Mouse (Mus musculus) adrenal gland, postnatal 10 days (tissue): ENCODE results near the gene Dlk1. TPM values are rescaled to one million over a fixed set of nuclear protein-coding genes. Genes with fewer than 3 reads are reported as not detected.
"Not testable (repeated sequence)": the region's sequence is repeated elsewhere in the genome, so short reads cannot be mapped to it uniquely, and the experiment has no call there.

Source experiments
- DNase-seq: peaks from one replicate; pipeline ENCODE4 v3.0.0; 2021; ENCODE audit warnings: mixed read lengths
- total RNA-seq, 2 experiments: library from RNA; stranded (reverse); gene quantifications; 2 replicates each; pipeline ENCODE4 v1.2.3; 2021

Dlk1 gene
- total RNA-seq, 2 experiments from 2014 or later, result 470 to 498 TPM

DNA sequence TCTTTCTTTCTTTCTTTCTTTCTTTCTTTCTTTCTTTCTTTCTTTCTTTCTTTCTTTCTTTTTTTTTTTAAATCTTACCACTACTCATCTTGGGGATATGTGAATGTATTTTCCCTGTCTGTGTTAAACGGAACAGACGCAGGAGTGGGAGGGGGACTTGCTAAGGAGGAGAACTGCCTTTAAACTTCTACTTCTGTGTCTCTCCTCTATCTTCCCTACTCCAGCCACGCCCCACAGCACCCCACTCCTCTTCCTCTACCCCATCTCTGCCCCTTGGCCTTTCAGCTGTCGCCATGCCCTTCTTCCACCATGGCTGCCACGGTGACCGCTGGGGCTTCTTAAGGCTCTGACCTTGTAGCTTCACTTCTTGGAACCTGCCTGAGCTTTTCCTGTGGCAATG, 14.2 kb upstream of the Dlk1 start:
- DNase-seq, result no peak

DNA sequence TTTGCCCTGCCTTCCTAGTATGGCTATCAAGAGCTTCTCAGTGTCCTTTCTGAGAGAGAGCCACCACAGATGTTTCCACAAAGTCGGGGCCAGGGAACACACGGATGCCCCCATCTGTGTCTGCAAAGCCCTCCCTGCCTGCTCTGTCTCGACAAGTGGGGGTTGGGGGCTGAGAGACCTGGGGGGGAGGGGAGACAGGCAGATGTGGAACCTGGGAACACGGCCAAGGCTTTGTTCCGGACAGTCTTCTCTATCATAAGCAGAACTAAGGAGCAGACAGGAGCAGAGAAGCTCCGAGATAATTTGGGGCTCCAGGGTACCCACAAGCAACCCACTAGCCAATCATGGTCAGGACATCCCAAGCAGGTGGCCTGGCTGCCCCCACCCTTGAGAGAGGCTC, 12.6 kb upstream of the Dlk1 start:
- DNase-seq, result no peak

DNA sequence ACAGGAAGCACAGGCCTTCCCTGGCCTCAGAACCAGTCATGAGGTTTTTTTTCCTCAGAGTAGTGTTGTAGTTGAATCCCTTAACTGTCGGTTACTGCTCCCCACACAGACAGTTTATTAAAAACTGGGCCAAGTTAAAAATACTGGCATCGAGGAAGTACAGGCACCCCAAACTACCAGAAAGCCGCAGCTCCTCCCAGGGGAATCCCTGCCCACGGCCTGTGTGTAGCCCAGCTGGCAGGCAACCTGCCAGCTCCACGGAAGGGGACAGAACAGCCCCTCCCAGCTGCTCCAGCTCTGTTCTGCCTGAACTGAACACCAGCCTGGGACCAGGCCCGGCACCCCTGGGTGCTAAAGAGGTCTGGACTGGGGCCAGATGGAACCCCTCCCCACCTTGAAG, 11.3 kb upstream of the Dlk1 start:
- DNase-seq, result peak; percentile 58

DNA sequence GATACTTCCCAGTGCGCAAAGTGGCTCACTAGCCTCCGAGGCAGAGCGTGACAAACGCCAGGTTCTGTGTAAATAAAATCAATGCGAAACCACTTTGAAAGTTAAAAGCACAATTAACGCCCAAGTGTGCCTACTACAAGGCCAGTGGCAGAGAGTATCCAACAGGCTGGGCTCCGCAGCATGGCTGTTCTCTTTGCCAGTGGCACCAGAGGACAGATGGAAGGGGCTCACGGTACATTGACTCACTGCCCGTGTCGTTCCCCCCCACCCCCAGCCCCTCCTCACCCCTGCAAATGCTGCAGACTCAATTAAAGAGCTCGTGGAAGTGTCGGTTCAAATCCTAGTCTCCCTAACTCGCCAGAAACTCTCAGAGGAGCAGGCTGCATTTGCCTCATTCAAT, 10.5 kb upstream of the Dlk1 start:
- DNase-seq, result no peak

DNA sequence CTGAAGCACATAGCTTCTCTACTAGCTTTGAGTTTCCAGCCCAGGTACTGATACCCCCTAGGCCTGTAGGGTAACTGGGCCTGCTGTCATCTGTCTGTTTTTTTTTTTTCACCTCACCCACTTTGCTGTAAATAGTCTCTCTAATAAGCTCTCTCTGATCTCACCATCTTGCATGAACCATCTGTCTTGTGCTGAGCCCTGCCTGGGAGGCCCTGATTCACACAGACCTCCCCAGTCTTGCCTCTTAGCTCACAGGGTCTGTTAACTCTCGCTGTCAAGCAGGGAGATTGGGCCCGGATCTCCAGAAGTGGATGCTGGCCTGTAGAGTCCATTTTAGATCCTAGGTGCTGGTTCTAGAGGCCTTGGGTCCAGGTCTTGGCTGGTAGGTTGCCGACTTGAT, 9.3 kb upstream of the Dlk1 start:
- no peak for DNase-seq

GRCm38 (mm10) chr12:109444999-109445398, 7.6 kb upstream of the Dlk1 start:
- DNase-seq, result no peak

DNA sequence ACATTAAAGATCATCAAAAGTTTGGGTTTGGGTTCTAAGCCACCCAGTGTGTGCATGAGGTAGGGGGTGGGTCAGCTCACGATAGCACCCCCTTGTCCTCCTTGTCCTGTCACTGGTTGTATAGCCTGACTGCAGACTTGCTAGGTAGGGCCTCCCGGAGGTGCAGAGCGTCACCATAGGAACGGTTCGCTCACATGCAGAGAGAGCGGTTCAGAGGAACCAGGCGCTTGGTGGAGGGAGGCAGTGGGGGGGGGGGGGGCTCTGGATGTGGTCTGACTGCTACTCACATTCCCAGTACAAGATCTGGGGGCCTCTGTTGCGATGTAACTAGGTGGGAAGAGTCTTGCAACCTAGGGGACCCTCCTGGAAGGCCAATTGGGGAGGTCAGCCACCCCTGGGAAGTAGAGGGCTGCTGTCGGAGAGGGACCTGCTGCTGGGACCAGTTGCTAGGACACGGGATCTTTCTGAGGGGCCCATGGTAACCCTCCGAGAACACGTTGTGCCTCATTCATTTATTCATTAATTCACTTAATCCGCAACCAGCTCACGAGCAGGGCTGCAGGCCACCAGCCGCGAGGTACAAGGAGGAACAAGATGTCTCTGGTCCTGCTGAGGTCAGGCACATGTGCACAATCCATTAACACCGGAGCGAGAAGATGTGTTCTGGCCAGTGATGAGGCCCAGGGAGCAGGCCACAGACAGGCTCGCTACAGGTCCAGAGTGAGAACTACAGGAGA, 7.0 kb upstream of the Dlk1 start:
- peak; percentile 54 for DNase-seq

DNA sequence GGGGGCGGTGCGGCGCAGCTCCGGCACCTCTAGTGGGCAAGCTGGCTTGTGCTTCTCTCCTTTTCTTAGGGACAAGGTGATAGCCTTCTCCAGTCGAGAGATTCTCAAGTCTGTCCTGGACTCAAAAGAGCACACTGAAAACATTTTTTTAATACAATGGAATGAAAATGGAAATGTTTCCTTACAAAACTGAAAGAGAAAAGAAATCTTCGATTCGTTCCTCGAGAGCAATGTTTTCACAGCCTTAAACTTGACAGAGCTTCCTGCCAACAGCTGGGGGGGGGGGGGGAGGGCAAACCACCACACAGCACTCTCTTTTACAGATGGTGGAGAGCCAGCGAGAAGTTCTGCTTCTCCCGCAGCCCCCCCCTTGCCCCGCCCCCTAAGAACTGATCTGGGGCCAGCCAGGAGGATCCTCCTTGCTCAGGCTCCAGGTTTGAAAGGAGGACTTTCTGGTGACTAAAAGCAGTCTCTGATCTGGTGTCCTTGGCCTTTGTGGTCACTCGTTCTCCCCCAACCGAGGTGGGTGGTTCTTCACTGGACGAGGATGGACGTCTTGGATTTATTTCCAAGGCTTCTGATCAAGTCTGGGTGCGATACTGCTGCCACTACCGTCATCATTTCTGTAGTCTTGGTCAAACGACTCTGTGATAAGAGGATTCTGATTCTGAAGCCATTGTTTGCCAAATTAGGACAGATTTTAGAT, 6.2 kb upstream of the Dlk1 start:
- DNase-seq, result peak; percentile 41

GRCm38 (mm10) chr12:109449421-109450411, 2.9 kb upstream of the Dlk1 start:
- no peak for DNase-seq

GRCm38 (mm10) chr12:109453065-109453997, 708 bp downstream of the Dlk1 start:
- peak; percentile 71 for DNase-seq

- DNase-seq, result no peak
These were observed 1.5 kb downstream of the Dlk1 start for GRCm38 (mm10) chr12:109454137-109454536.

- DNase-seq, result no peak
These were observed 4.0 kb downstream of the Dlk1 start for GRCm38 (mm10) chr12:109456531-109457202.

- DNase-seq, result no peak
These were observed 5.2 kb downstream of the Dlk1 start for GRCm38 (mm10) chr12:109457836-109458235.

- no peak for DNase-seq
These were observed 6.3 kb downstream of the Dlk1 start for GRCm38 (mm10) chr12:109458896-109459295.

- DNase-seq, result no peak
These were observed 7.1 kb downstream of the Dlk1 start for GRCm38 (mm10) chr12:109459481-109460401.

- no peak for DNase-seq
These were observed 10.0 kb downstream of the Dlk1 start for GRCm38 (mm10) chr12:109462594-109462993.

- DNase-seq, result not testable (repeated sequence)
These were observed 14.8 kb downstream of the Dlk1 start for GRCm38 (mm10) chr12:109467417-109467816.

- no peak for DNase-seq
These were observed 17.2 kb downstream of the Dlk1 start for GRCm38 (mm10) chr12:109469793-109470192.

DNA sequence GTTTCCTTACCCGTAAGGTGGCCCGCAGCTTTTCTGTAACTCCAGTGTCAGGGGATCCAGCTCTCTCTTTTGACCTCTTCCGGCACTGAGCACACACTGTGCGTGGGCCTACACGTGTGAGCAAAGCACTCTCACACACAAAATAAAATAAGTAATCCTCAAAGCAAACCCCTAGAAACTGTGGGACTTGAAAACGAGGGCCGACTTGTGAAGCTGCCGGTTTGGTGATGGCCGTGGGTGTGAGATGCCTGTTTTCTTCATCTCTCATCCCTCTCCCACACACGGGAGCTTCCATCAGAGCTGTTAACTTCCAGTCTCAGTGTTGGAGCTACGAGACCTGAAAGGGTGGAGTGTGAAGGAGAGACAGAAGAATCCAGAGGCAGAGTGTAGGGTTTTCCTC, 20.0 kb downstream of the Dlk1 start:
- no peak for DNase-seq

DNA sequence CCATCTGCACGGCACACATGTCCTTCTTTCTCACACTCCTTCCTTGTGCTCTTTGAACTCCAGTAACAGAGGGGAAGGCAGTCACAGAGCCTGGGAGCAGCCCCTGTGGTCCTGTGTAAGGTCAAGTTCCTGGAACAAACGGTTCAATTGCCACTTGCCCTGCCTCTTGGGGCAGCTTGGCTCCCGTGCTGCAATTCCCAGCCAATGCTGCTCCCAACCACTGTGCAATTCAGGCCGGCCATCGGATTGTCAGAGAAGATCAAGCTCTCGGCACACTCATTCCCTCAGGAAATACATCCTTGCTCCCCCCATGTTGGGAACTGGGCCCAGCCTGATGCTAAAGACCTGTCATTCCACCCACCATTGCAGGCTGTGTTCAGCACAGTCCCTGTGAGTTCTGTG, 21.0 kb downstream of the Dlk1 start:
- peak; percentile 40 for DNase-seq
